Mouse (Mus musculus) splenic B cell, adult 2 months (primary cell): Measurements from ENCODE around the gene Rnf166.

Experiments
- DNase-seq: peaks from one replicate; pipeline ENCODE4 v3.0.0-alpha.2; 2011; ENCODE audit warnings: low read depth, low spot score
- H3K27me3 ChIP-seq: 2 replicates; pipeline ENCODE4 v1.6.1; 2012; ENCODE audit warnings: mild to moderate bottlenecking, low read length, moderate library complexity, mixed read lengths; ENCODE audit not compliant: control insufficient read depth, poor library complexity, insufficient read depth, severe bottlenecking
- H3K36me3 ChIP-seq: 2 replicates; pipeline ENCODE4 v1.6.1; 2012; ENCODE audit warnings: mild to moderate bottlenecking, low read length, moderate library complexity, mixed read lengths; ENCODE audit not compliant: control insufficient read depth, poor library complexity, insufficient read depth, severe bottlenecking

The Rnf166 gene

DNA sequence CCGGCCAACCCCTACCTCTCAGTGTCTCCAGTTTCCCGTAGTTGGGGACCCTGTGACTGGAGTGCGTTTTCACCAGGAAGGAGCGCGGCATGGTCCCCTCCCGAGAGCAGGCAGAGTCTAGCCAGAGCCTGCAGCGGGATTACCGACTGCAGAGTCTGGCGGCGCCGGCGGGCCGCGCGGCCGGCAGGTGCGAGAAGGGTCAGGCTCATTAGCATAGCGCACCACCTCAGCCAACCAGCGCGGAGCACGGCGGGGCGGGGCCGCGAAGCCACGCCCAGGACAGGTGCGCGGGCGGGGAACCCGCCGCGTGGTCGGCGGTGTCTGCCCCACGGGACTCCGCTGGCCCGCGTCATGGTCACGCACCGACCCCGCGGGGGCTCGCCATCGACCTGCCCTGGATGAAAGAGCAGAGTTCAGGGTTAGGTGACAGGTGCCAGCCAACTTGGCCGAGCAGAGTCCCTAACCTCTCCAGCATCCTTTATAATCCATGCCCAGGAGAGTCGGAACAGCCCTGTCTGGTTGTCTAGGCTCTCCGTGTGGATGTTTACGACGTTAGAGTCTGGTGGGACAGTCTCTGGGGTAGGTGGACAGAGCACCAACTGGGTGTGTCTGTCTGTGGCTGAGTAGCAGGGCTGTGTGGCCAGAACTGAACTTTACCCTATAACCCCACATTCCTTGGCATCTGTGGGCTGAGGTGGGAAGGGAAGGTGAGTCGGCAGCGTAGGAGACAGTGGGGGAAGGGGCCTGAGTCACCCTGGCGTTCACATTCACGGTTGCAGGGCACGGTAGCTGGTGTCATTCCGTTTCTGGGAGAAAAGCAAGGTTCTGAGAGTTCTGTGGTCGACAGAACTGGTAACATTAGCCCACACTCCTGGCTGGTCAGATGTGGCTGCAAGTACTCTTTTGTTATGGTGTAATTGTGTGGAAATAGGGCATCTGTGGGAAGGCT is 15.1 kb downstream of the Rnf166 start, which contains the start of gene Snai3:
Gene Snai3, minus strand, starts transcription at position 210 of the 949 bp plus-strand sequence.
- peak; percentile 91 for DNase-seq
- H3K36me3 ChIP-seq, result no peaks in the 10 kb centered on the region
- H3K27me3 ChIP-seq, result no peaks in the 10 kb centered on the region; the same call in 1 of the 2 replicates

DNA sequence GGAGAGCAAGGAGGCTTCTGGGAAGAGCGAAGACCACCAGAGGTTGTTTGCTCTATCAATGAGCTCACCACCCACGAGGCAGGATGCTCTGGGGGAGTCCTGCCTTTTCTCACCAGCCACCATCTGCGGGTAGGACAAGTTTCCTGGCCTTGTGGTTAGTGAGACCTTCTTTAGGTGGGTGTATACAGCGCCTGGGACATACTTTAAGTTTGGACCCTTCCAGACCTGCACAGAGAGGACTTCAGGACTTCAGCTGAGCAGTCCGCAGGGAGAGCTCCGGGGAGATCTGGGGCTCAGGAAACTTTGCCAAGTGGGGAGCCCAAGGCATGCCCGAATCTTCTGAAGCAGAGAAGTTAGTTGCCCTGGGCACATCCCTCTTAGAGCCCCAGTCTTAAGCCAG is 15.9 kb downstream of the Rnf166 start:
- peak; percentile 53 for DNase-seq
- H3K36me3 ChIP-seq, result no peaks in the 10 kb centered on the region
- no peaks in the 10 kb centered on the region; the same call in 1 of the 2 replicates for H3K27me3 ChIP-seq

DNA sequence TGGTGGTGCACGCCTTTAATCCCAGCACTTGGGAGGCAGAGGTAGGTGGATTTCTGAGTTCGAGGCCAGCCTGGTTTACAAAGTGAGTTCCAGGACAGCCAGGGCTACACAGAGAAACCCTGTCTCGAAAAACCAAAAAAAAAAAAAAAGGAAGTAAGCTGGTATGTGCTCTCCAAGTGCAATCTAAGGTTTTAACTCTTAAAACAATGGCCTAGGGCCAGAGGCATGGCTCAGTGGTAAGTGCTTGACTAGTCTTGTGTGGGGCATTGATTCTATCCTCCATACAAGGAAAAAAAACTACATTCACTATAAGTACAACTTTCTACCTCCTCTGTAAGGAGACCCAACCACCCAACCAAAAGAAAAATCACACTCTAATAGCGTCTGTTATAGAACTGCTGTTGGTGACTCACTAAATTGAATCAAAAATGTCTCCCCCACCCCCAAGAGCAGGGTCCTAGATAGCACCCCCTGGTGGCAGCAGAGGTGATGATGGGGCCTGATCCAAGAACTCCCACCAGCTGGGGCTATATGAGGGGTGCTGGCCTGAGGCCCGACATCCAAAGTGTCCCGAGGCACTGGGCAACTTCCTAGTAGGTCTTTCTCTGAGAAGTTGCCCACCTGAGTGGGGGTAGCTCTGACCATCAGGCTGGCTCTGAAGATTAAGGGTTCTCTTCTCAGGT is 16.5 kb downstream of the Rnf166 start:
- no peaks in the 10 kb centered on the region for H3K36me3 ChIP-seq
- no peaks in the 10 kb centered on the region for H3K27me3 ChIP-seq
- DNase-seq, result peak; percentile 57

DNA sequence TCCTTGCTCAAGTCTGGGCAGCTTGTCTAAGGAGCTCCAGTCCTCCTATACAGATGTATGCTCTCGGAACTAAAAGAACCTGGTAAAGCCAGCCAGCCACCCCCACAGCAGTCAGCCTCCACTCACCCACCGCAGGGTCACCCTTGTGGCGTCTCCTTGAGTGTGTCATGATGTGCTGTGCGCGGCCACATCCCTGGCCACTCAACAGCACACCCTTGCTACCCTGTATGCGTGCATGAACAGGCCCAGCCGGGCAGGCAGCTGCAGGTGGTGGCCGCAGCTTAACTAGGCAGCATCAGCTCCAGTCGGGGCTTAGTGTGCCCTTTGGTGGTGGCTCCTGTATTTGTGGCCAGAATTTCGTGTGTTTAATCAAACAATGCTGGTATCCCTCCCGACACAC is 18.7 kb downstream of the Rnf166 start:
- H3K36me3 ChIP-seq, result no peaks in the 10 kb centered on the region
- DNase-seq, result no peak
- no peaks in the 10 kb centered on the region for H3K27me3 ChIP-seq

DNA sequence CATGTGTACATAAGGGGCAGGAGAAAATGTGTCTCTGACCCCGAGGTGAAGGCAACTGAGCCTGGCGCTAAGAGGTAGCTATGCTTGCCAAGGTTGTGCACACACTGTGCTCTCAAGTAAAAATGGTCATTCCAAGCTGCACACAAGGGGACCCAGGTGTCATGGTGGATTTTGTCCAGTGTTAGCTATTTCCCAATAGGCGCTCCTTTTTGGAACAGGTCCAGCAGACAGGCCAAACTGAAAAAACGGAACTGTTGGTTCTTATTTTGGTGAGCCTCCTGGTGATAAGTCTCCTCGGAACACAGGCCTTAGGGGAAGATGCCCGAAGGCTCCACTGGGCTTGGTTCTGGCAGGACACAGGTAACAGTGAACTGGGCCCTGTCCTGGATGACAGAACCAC is 21.5 kb downstream of the Rnf166 start:
- DNase-seq, result no peak
- Histone ChIP-seq H3K27me3 (no peaks in the 10 kb centered on the region), H3K36me3 (no peaks in the 10 kb centered on the region)

DNA sequence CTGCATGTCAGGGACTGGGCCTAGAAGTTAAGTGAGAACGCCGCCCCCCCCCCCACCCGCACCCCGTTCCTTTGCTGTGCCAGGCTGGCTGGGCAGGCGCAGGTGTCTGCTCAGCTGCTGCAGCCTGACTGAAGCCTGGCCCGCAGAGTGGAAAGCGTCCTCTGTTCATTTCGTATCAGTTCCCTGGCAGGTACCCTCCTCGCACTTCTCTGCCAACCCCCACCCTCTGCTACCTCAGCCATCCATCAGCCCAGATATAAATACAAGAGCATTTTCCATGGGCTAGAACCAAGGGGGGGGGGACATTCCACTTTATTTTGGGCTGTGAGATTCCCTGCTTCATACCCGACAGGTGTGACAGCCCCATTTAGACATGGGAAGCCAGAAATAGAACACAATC is 23.7 kb downstream of the Rnf166 start:
- Histone ChIP-seq H3K27me3 (no peaks in the 10 kb centered on the region), H3K36me3 (no peaks in the 10 kb centered on the region)
- no peak for DNase-seq

DNA sequence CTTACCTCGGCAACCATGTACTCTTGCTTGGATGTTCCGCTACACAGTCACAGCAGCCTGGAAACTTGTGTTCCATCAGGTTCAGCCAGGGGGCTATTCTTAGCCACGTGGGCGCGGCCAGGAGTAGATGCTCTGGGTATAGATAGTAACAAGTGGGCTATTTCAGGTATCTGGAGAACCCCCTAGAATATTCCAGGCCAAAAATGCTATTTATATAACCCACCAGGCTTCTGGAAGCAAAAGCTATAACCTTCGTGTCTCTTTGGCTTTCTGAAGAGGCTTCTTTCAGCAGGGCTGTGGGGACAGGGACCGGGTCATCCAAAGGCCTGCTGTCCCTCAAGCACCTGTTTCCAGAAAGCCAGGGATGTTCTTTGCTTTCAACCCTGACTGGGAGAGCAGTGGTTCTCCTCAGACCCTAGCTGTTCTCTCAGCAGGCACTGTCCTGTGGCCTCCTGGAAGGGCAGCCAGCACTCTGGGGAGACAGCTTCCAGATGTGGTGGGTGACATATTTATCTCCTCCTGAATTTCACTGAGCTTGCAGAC is 24.6 kb downstream of the Rnf166 start:
- DNase-seq, result no peak

DNA sequence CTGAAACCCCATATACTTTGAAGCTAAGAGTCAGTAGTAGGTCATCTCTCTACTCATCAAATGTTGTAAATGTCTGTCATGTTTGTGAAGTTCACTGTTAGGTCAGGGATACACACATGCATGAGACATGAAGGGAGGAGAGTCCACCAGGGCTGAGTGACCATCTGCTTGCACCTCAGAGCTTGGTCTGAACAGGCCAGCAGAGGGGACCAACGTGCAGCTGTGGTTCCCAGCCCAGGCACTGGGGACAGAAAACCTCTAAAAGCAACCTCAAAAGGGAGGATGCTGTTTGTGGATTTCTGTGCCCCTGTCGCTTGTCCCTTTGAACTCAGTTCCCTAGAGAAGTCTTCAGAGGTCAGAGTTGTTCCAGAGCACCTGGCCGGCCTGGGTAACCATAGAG is 30.7 kb downstream of the Rnf166 start:
- Histone ChIP-seq H3K36me3 (no peaks in the 10 kb centered on the region), H3K27me3 (no peaks in the 10 kb centered on the region)
- no peak for DNase-seq

More for the DNA sequence above, 24.6 kb downstream of the Rnf166 start:
- Histone ChIP-seq H3K36me3 (no peaks in the 10 kb centered on the region), H3K27me3 (no peaks in the 10 kb centered on the region)

DNA sequence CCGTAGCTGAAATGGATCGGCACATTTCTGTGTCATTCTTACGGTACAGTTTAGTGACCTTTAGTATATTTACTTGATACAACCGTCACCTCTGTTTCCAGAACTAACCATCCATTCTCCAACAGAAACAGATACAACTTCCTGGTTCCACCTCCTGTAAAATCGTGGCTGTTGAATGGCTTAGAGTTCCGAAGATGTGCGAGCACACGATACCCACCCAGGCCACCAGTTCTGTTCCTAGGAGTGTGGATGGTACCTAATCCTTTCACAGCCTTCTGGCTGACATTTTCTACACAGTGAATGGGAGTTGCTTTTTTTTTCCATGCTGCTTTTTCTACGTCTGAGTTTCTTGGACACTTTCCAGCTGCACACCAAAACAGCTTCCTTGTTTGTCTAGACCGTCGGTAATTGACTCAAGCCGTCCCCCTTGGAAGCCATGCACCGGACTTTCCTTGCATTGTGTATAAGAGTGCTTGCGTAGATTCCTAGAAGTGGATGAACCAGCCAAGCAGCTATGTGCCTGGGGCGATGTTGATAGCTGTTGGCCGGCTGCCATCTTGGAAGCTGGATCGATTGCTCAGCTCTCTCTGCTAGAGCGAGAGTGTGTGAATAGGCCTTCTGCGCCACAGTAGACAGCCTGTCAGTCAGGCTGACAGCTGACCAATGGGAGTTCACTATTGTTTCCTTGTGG is 31.7 kb downstream of the Rnf166 start:
- no peaks in the 10 kb centered on the region for H3K27me3 ChIP-seq
- no peaks in the 10 kb centered on the region; the same call in 1 of the 2 replicates for H3K36me3 ChIP-seq
- peak; percentile 66 for DNase-seq

DNA sequence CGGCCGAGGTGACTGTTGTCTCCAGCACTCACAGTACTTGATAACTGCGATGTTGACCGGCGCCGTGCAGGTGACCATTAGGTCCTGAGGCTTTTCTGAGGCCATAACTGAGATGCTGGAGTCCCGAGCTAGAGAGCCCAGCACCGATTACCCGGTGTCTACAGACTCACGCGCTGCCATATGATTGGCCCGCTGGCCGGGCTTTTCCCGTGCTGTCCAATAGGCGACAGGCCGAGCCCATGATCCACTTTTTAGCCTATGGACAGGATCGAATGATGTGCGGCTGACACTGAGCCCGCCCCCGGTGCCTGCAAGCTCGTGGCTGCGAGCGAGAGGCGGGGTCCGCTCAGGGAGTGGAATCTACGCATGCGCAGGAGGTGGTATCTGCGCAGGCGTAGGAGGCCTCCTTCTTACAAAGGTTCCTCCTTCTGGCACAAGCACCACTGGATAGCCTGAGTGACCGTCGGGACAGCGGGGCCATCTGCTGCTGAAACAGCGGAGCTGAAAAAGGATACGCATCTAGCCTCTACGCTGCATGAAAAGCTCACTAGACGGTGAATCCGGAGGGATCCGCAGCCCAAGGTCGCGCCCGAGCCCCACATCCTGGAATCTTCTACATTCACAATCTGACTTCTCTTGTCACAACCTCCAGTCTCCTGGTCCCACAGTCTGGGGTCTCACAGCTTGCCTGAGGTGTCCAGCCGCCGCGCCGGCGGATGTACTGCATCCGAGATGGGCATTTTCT is 32.4 kb downstream of the Rnf166 start, which contains the start of gene Mvd:
Gene Mvd, minus strand, starts transcription at position 161 of the 745 bp plus-strand sequence.
- DNase-seq, result peak; percentile 99
- Histone ChIP-seq H3K27me3 (no peaks in the 10 kb centered on the region), H3K36me3 (no peaks in the 10 kb centered on the region; the same call in 1 of the 2 replicates)

DNA sequence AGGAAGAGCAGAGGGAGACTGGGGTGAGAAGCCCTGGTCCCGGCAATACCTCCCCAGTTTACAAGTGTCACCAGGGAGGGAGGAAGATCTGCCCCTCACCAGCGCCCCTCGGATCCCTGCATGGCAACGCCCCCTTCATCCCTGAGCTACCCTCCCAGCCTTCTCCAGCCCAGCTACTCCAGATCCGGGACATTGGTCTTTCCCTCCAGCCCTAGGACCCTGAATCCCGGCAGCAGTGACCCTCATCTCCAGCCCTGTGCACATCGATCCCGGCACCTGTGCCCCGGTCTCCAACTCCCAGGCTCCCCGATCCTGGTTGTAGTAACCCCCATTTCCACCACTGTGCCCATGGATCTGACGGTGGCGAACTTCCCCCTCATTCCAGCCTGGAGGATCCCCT is 33.1 kb downstream of the Rnf166 start:
- H3K27me3 ChIP-seq, result no peaks in the 10 kb centered on the region
- DNase-seq, result no peak
- no peaks in the 10 kb centered on the region; the same call in 1 of the 2 replicates for H3K36me3 ChIP-seq

DNA sequence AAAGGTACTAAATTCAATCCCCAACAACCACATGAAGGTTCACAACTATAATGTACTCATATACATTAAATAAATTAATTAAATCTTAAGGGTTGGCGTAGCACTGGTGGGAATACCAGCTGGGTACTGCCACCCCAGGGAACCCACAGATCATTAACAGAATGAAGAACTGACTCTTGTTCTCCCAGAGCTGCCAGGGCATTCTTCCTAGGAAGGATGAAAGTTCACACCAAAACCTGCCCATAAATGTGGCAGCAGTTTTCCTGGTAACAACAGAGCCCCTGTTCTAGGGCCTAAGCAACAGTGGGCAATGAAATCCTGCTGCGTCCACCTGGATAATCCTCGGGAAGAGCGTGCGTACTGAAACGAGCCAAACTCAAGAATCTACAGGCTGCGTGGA is 33.5 kb downstream of the Rnf166 start:
- Histone ChIP-seq H3K36me3 (no peaks in the 10 kb centered on the region; the same call in 1 of the 2 replicates), H3K27me3 (no peaks in the 10 kb centered on the region)
- no peak for DNase-seq

DNA sequence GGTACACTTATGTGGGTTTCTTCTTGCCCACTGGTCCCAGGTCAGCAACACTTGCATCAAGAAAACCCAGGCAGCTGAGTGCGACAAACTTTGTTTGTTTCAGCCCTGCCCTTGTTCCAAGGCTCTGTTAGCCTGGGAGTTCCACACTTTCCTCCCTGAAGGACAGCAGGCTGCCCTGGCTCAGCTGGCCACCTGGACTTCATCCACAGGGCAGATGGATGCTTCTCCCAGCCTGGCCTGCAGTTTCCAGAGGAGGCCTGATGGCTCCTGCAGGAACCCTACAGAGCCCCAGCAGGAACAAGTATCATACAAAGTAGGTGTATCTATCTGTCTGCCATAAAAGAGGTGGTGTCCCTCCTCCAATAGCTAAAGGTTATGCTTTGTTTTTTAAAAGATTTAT is 34.5 kb downstream of the Rnf166 start:
- no peak for DNase-seq
- no peaks in the 10 kb centered on the region for H3K27me3 ChIP-seq
- H3K36me3 ChIP-seq, result no peaks in the 10 kb centered on the region; the same call in 1 of the 2 replicates

DNA sequence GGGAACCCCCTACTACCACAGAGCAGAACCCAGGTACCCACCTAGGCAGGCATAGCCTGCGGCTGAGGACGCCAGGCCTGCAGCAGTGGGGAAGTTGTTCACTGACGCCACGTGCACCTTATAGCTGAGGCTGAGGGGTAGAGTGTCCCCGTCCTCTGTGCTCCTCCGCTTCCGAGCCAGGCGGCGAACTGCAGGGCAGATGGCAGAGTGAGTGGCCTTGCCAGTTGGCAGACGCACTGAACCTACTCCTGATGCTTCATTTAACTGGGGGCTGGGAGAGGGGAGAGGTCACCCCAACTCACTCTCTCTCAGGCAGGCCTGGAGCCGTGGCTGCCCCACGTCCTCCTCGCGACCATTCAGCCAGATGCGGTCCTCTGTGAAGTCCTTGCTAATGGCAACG is 36.5 kb downstream of the Rnf166 start:
- Histone ChIP-seq H3K36me3 (no peaks in the 10 kb centered on the region; the same call in 1 of the 2 replicates), H3K27me3 (no peaks in the 10 kb centered on the region)
- DNase-seq, result no peak
